Mouse (Mus musculus): ENCODE data around the gene Wdr59. TPM values are rescaled to one million over a fixed set of nuclear protein-coding genes. Genes with fewer than 3 reads are reported as not detected.

The Wdr59 gene
- polyA plus RNA-seq (2014; fragmentation: Illumina TruSeq; extraction: RNeasy Lipid Tissue Mini Kit (QIAGEN cat#74804); ENCODE audit: low read depth, low replicate concordance) = 3.8 TPM

DNA sequence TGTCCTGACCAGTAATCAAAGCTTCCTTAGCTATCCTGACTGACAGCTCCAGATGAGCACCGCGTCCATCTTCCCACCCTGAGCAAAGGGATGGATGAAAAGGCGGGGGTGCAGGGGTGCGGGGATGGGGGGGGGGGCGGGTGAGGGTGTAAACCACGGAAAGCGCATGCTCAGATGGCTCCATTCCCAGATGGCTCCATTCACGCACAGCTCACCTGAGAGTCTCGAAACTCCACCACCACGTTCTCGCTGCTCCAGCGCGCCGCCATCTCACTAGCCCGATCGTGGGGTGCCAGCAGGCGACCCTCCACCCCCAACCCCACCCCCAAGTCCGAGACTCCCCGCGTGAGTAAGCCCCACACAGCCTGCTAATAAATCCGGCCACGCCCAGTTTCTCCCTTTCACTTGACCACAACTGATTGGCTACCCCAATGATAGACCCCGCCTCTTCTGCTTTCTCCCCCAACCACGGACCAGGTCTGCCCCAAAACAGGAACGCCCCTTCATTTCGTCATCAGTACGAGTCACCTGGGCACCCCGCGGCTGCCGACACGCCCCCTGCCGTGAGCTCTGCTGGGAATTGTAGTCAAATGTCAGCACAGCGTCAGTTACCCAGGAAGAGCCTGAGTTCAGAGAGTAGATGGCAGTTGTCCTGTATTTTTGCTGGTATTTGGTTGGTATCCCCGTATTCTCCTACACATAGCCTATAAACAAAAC, at the start of gene Wdr59:
TSS of gene Wdr59 (minus strand) at position 380 of the 717 bp plus-strand sequence.

GRCm38 (mm10) chr8:111536031-111536977, 14.4 kb upstream of the Wdr59 start, which contains the start of gene Znrf1:
Znrf1 (plus strand) TSS chr8:111536097.

Other genes with a start within 250 kb of the Wdr59 start
- gene Rfwd3, start 221.9 kb downstream of the Wdr59 start, polyA plus RNA-seq (2014; fragmentation: Illumina TruSeq; extraction: RNeasy Lipid Tissue Mini Kit (QIAGEN cat#74804); ENCODE audit: low read depth, low replicate concordance) = 66.0 TPM
- gene Mlkl, start 183.9 kb downstream of the Wdr59 start, polyA plus RNA-seq (2014; fragmentation: Illumina TruSeq; extraction: RNeasy Lipid Tissue Mini Kit (QIAGEN cat#74804); ENCODE audit: low read depth, low replicate concordance) = 11.0 TPM
- gene Fa2h, start 128.3 kb downstream of the Wdr59 start, polyA plus RNA-seq (2014; fragmentation: Illumina TruSeq; extraction: RNeasy Lipid Tissue Mini Kit (QIAGEN cat#74804); ENCODE audit: low read depth, low replicate concordance) = 28.0 TPM
- 17.4 TPM for gene Znrf1, start 14.0 kb upstream of the Wdr59 start, polyA plus RNA-seq (2014; fragmentation: Illumina TruSeq; extraction: RNeasy Lipid Tissue Mini Kit (QIAGEN cat#74804); ENCODE audit: low read depth, low replicate concordance)
- 0.81 TPM for gene Ldhd, start 108.3 kb upstream of the Wdr59 start, polyA plus RNA-seq (2014; fragmentation: Illumina TruSeq; extraction: RNeasy Lipid Tissue Mini Kit (QIAGEN cat#74804); ENCODE audit: low read depth, low replicate concordance)
- 6.8 TPM for gene Zfp1, start 121.3 kb upstream of the Wdr59 start, polyA plus RNA-seq (2014; fragmentation: Illumina TruSeq; extraction: RNeasy Lipid Tissue Mini Kit (QIAGEN cat#74804); ENCODE audit: low read depth, low replicate concordance)
- gene Ctrb1, start 168.9 kb upstream of the Wdr59 start, polyA plus RNA-seq (2014; fragmentation: Illumina TruSeq; extraction: RNeasy Lipid Tissue Mini Kit (QIAGEN cat#74804); ENCODE audit: low read depth, low replicate concordance) = not detected
- gene Bcar1, start 221.7 kb upstream of the Wdr59 start, polyA plus RNA-seq (2014; fragmentation: Illumina TruSeq; extraction: RNeasy Lipid Tissue Mini Kit (QIAGEN cat#74804); ENCODE audit: low read depth, low replicate concordance) = 0.64 TPM